Comparison of ENCODE assay signal across 20 mouse cellular contexts in the genomic region with DNA sequence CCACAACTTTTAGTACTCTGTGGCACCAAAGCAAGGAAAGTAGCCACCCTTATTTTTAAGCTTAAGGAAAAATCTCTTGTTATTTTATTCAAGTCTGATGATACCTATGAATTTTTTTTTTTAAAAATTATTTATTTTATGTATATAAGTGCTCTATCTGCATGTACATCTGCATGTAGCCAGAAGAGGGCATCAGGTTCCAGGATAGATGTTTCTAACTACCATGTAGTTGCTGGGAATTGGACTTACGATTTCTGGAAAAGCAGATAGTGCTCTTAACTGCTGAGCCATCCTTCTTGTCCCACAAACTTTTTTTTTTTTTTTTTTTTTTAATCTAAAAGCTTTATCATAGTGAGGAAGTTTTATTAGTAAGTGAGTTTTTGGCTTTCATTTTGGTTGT. TPM values are rescaled to one million over a fixed set of nuclear protein-coding genes. Genes with fewer than 3 reads are reported as not detected.
DNase-seq lines count a peak whose midpoint lies in the region; ATAC-seq and TF ChIP-seq lines count a peak whose summit lies in the region.
"Had no signal": no experiment of that assay in that cellular context is flagged by ENCODE, and none has a peak within 500 bp of the region (broad histone marks: within the 10 kb centered on the region; RNA-seq: fewer than 3 reads in every experiment).

No protein-coding gene starts in this region.

- H3K27ac ChIP-seq in forebrain, embryonic 14.5 days (ENCODE audit: low read depth, low read length) = no peak overlapping the region
- no peak overlapping the region for H3K27ac ChIP-seq in forebrain, embryonic 16.5 days (ENCODE audit: low read length)
- no peak overlapping the region for H3K27ac ChIP-seq in layer of hippocampus, adult 2 months
- no peak overlapping the region for H3K27ac ChIP-seq in midbrain, postnatal 0 days (ENCODE audit: low read depth, low read length)
- H3K27ac ChIP-seq in midbrain, embryonic 13.5 days = no peak overlapping the region
- H3K27ac ChIP-seq: hindbrain, embryonic 15.5 days; limb, embryonic 15.5 days; lung, embryonic 15.5 days; midbrain, embryonic 10.5 days; neural tube, embryonic 15.5 days had no signal

- no peak overlapping the region for H3K4me2 ChIP-seq in forebrain, embryonic 14.5 days (ENCODE audit: low read length)
- H3K4me2 ChIP-seq in forebrain, embryonic 16.5 days (ENCODE audit: low read length) = no peak overlapping the region
- no peak overlapping the region for H3K4me2 ChIP-seq in midbrain, postnatal 0 days (ENCODE audit: low read depth, low read length, poor library complexity, severe bottlenecking)
- H3K4me2 ChIP-seq in midbrain, embryonic 13.5 days (replicated peaks) = no peak overlapping the region
- H3K4me2 ChIP-seq: hindbrain, embryonic 15.5 days; limb, embryonic 15.5 days; lung, embryonic 15.5 days; neural tube, embryonic 15.5 days had no signal

- H3K36me3 ChIP-seq in forebrain, embryonic 14.5 days (ENCODE audit: control insufficient read depth, insufficient read depth, low read length) = peaks cover 67% of the 10 kb centered on the region
- H3K36me3 ChIP-seq in forebrain, embryonic 16.5 days (ENCODE audit: control insufficient read depth, insufficient read depth) = peaks cover 34% of the 10 kb centered on the region
- H3K36me3 ChIP-seq in midbrain, postnatal 0 days (ENCODE audit: insufficient read depth, low read length) = peaks cover 34% of the 10 kb centered on the region
- peaks cover 58% of the 10 kb centered on the region for H3K36me3 ChIP-seq in midbrain, embryonic 13.5 days

- H3K9me3 ChIP-seq in forebrain, embryonic 14.5 days (replicated peaks; ENCODE audit: control insufficient read depth, low read length) = no peaks in the 10 kb centered on the region
- H3K9me3 ChIP-seq in forebrain, embryonic 16.5 days (ENCODE audit: control insufficient read depth, low read length) = no peaks in the 10 kb centered on the region
- H3K9me3 ChIP-seq in midbrain, postnatal 0 days (ENCODE audit: low read length) = no peaks in the 10 kb centered on the region
- no peaks in the 10 kb centered on the region for H3K9me3 ChIP-seq in midbrain, embryonic 13.5 days
- H3K9me3 ChIP-seq: hindbrain, embryonic 15.5 days; limb, embryonic 15.5 days; lung, embryonic 15.5 days; midbrain, embryonic 10.5 days; neural tube, embryonic 15.5 days had no signal

- no peaks in the 10 kb centered on the region for H3K4me1 ChIP-seq in forebrain, embryonic 14.5 days (ENCODE audit: control insufficient read depth, insufficient read depth, low read length)
- no peaks in the 10 kb centered on the region for H3K4me1 ChIP-seq in forebrain, embryonic 16.5 days (replicated peaks; ENCODE audit: control insufficient read depth, insufficient read depth, low read length)
- H3K4me1 ChIP-seq in midbrain, postnatal 0 days (ENCODE audit: insufficient read depth, low read length) = no peaks in the 10 kb centered on the region
- peaks cover 4% of the 10 kb centered on the region; the same call in 1 of the 2 replicates for H3K4me1 ChIP-seq in midbrain, embryonic 13.5 days (replicated peaks)
- H3K4me1 ChIP-seq: hindbrain, embryonic 15.5 days; limb, embryonic 15.5 days; lung, embryonic 15.5 days; neural tube, embryonic 15.5 days had no signal

- no peak overlapping the region for H3K4me3 ChIP-seq in forebrain, embryonic 14.5 days (ENCODE audit: low read depth, low read length)
- no peak overlapping the region for H3K4me3 ChIP-seq in forebrain, embryonic 16.5 days (replicated peaks; ENCODE audit: low read length)
- H3K4me3 ChIP-seq in layer of hippocampus, adult 2 months = no peak overlapping the region
- no peak overlapping the region for H3K4me3 ChIP-seq in midbrain, postnatal 0 days (ENCODE audit: low read depth, low read length)
- no peak overlapping the region for H3K4me3 ChIP-seq in midbrain, embryonic 13.5 days (replicated peaks)
- H3K4me3 ChIP-seq: hindbrain, embryonic 15.5 days; limb, embryonic 15.5 days; lung, embryonic 15.5 days; midbrain, embryonic 10.5 days; myocyte; neural tube, embryonic 15.5 days had no signal

- H3K9ac ChIP-seq in forebrain, embryonic 14.5 days (ENCODE audit: low read length) = no peak overlapping the region
- H3K9ac ChIP-seq in forebrain, embryonic 16.5 days (replicated peaks; ENCODE audit: low read depth, low read length) = no peak overlapping the region
- H3K9ac ChIP-seq in midbrain, postnatal 0 days (replicated peaks; ENCODE audit: low read length, poor library complexity, severe bottlenecking) = no peak overlapping the region
- no peak overlapping the region for H3K9ac ChIP-seq in midbrain, embryonic 13.5 days (replicated peaks)
- H3K9ac ChIP-seq: hindbrain, embryonic 15.5 days; limb, embryonic 15.5 days; lung, embryonic 15.5 days; neural tube, embryonic 15.5 days had no signal

- WGBS in forebrain, embryonic 14.5 days = 79% methylated on average over 1 of the region's 1 CpGs
- 63% methylated on average over 1 of the region's 1 CpGs for WGBS in forebrain, embryonic 16.5 days
- WGBS in midbrain, postnatal 0 days = 50% methylated on average over 1 of the region's 1 CpGs
- WGBS in midbrain, embryonic 13.5 days = 65% methylated on average over 1 of the region's 1 CpGs

- no peaks in the 10 kb centered on the region for H3K27me3 ChIP-seq in forebrain, embryonic 14.5 days (replicated peaks; ENCODE audit: control insufficient read depth, insufficient read depth, low read length)
- H3K27me3 ChIP-seq in forebrain, embryonic 16.5 days (replicated peaks; ENCODE audit: control insufficient read depth, insufficient read depth, low read length) = no peaks in the 10 kb centered on the region
- no peaks in the 10 kb centered on the region for H3K27me3 ChIP-seq in midbrain, postnatal 0 days (ENCODE audit: insufficient read depth, low read length)
- H3K27me3 ChIP-seq in midbrain, embryonic 13.5 days = no peaks in the 10 kb centered on the region
- H3K27me3 ChIP-seq: hindbrain, embryonic 15.5 days; limb, embryonic 15.5 days; lung, embryonic 15.5 days; neural tube, embryonic 15.5 days; Patski had no signal

- peak; percentile 32 for DNase-seq in forebrain, embryonic 14.5 days (ENCODE audit: low spot score)
- DNase-seq in layer of hippocampus, adult 2 months (ENCODE audit: low spot score in 2 of 2) = no peak
- DNase-seq in layer of hippocampus, adult 9-10 months (ENCODE audit: low spot score) = no peak
- DNase-seq in midbrain, postnatal 0 days (ENCODE audit: low spot score) = peak; percentile 51
- no peak for DNase-seq in cerebellum, adult 11 months
- DNase-seq in cerebellum, adult 18-20 months = no peak
- DNase-seq: cerebellum, postnatal 25 days; gastrocnemius, postnatal 10 days; heart, postnatal 10 days; kidney, adult 18-20 months; kidney, postnatal 25 days had no signal

- TF ChIP-seq CTCF in layer of hippocampus, adult 2 months (conservative IDR thresholded peaks at IDR 0.05) = peak; percentile 64
- peak; percentile 59 for TF ChIP-seq CTCF in midbrain, postnatal 0 days (IDR thresholded peaks at IDR 0.05)

- no peak for ATAC-seq in forebrain, embryonic 14.5 days
- ATAC-seq in forebrain, embryonic 16.5 days = no peak
- ATAC-seq in midbrain, postnatal 0 days (ENCODE audit: low FRiP score) = no peak
- no peak for ATAC-seq in midbrain, embryonic 13.5 days
- ATAC-seq: Patski had no signal

RNA-seq across cellular contexts. Expression of a gene that starts 12.4 kb away (rescaled TPM):
- polyA plus RNA-seq in forebrain, embryonic 14.5 days (2014; fragmentation: Nextera tagmentation; extraction: Ambion mirVana) = 38.0 and 41.8 TPM in 2 replicates
- polyA plus RNA-seq in forebrain, embryonic 16.5 days (2015; fragmentation: Nextera tagmentation; extraction: Ambion mirVana) = 53.1 and 63.4 TPM in 2 replicates
- 10 to 100 TPM; 27.9 to 28.8 TPM for total RNA-seq in layer of hippocampus, adult 2 months (2021)
- 31.5 and 41.5 TPM in 2 replicates for total RNA-seq in midbrain, postnatal 0 days (2014; rRNA removed)
- 22.1 and 24.9 TPM in 2 replicates for polyA plus RNA-seq in midbrain, postnatal 0 days (2015; fragmentation: Nextera tagmentation; extraction: Ambion mirVana)
- 46.0 and 51.8 TPM in 2 replicates for polyA plus RNA-seq in midbrain, embryonic 13.5 days (2015; fragmentation: Nextera tagmentation; extraction: Ambion mirVana)

RNA-seq across cellular contexts. Expression of a gene that starts 12.6 kb away (rescaled TPM):
- 57.0 and 63.7 TPM in 2 replicates for polyA plus RNA-seq in forebrain, embryonic 14.5 days (2014; fragmentation: Nextera tagmentation; extraction: Ambion mirVana)
- 70.5 and 72.9 TPM in 2 replicates for polyA plus RNA-seq in forebrain, embryonic 16.5 days (2015; fragmentation: Nextera tagmentation; extraction: Ambion mirVana)
- 10 to 100 TPM; 35.2 to 38.3 TPM for total RNA-seq in layer of hippocampus, adult 2 months (2021)
- 9.2 and 24.9 TPM in 2 replicates for total RNA-seq in midbrain, postnatal 0 days (2014; rRNA removed)
- polyA plus RNA-seq in midbrain, postnatal 0 days (2015; fragmentation: Nextera tagmentation; extraction: Ambion mirVana) = 57.6 and 63.0 TPM in 2 replicates
- 69.1 and 79.4 TPM in 2 replicates for polyA plus RNA-seq in midbrain, embryonic 13.5 days (2015; fragmentation: Nextera tagmentation; extraction: Ambion mirVana)

RNA-seq across cellular contexts. Expression of a gene that starts 48.3 kb away (rescaled TPM):
- 119 and 131 TPM in 2 replicates for polyA plus RNA-seq in forebrain, embryonic 14.5 days (2014; fragmentation: Nextera tagmentation; extraction: Ambion mirVana)
- polyA plus RNA-seq in forebrain, embryonic 16.5 days (2015; fragmentation: Nextera tagmentation; extraction: Ambion mirVana) = 144 and 160 TPM in 2 replicates
- 100 to 1,000 TPM; 107 to 122 TPM for total RNA-seq in layer of hippocampus, adult 2 months (2021)
- total RNA-seq in midbrain, postnatal 0 days (2014; rRNA removed) = 31.4 and 40.8 TPM in 2 replicates
- 98.0 and 113 TPM in 2 replicates for polyA plus RNA-seq in midbrain, postnatal 0 days (2015; fragmentation: Nextera tagmentation; extraction: Ambion mirVana)
- polyA plus RNA-seq in midbrain, embryonic 13.5 days (2015; fragmentation: Nextera tagmentation; extraction: Ambion mirVana) = 135 and 140 TPM in 2 replicates

Comparison
In these comparisons a context has a peak if more than half of its experiments do, and no peak if none do; other contexts are left out.
1. DNase-seq: peak in forebrain, embryonic 14.5 days (single experiment) and midbrain, postnatal 0 days (single experiment); none in layer of hippocampus, adult 2 months (0 of 2), layer of hippocampus, adult 9-10 months (single experiment), cerebellum, adult 11 months (single experiment) and cerebellum, adult 18-20 months (0 of 2).